28 mouse cellular contexts compared by ENCODE assay signal in the genomic region with DNA sequence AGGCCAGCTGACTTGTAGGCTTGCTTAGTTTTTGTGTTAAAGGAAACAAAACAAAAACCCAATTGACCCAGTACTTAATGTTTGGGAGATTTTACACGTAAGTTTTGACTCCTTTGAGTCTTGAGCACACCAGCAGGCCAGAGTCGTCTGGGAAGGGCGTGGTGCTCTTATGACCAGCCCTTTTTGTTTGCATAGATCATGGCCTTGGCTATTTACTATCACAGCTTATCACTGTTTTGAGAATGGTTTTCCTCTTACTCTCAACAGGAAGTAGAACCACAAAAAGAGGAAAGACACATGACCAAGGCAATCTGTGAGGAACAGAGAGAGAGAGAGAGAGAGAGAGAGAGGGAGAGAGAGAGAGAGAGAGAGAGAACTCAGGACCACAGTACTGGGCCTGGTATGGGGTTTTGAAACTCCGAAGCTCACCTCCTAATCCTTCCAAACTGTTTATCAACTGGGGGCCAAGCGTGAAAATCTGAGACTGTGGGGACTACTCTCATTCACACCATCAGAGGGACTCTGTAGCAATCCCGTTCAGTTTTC. TPM values are rescaled to one million over a fixed set of nuclear protein-coding genes. Genes with fewer than 3 reads are reported as not detected.
DNase-seq lines count a peak whose midpoint lies in the region; ATAC-seq and TF ChIP-seq lines count a peak whose summit lies in the region.
"Had no signal": no experiment of that assay in that cellular context is flagged by ENCODE, and none has a peak within 500 bp of the region (broad histone marks: within the 10 kb centered on the region; RNA-seq: fewer than 3 reads in every experiment).

No protein-coding gene starts in this region.

- DNase-seq in lung, postnatal 0 days (ENCODE audit: low spot score): peak; percentile 30
- DNase-seq in lung, adult 18-20 months: no peak
- DNase-seq in stomach, postnatal 0 days (ENCODE audit: low spot score): no peak
- DNase-seq in left cerebral cortex, adult 9 months (ENCODE audit: low spot score in 2 of 2): no peak
- DNase-seq in c-Kit-positive CD71-positive TER-119-positive erythroid progenitor cells, embryonic 14.5 days (ENCODE audit: low spot score): no peak
- DNase-seq: adrenal gland, postnatal 10 days; B cell, adult 2 months; cerebellum, adult 11-12 months; cerebellum, adult 9-10 months; cerebellum, postnatal 25 days; heart, adult 2 months had no signal

- no peak overlapping the region for H3K4me2 ChIP-seq in lung, postnatal 0 days (replicated peaks; ENCODE audit: low read depth, low read length)
- no peak overlapping the region for H3K4me2 ChIP-seq in intestine, embryonic 16.5 days (ENCODE audit: low read depth, low read length)
- H3K4me2 ChIP-seq in stomach, postnatal 0 days (replicated peaks; ENCODE audit: low read depth): no peak overlapping the region
- H3K4me2 ChIP-seq: embryonic facial prominence, embryonic 12.5 days; forebrain, embryonic 15.5 days; heart, embryonic 11.5 days; heart, embryonic 15.5 days; hindbrain, embryonic 15.5 days had no signal

- 52% methylated on average over 6 of the region's 6 CpGs for WGBS in lung, postnatal 0 days
- 65% methylated on average over 6 of the region's 6 CpGs for WGBS in intestine, embryonic 16.5 days
- 55% methylated on average over 6 of the region's 6 CpGs for WGBS in stomach, postnatal 0 days

- H3K27me3 ChIP-seq in lung, postnatal 0 days (replicated peaks; ENCODE audit: insufficient read depth, low read length): no peaks in the 10 kb centered on the region
- no peaks in the 10 kb centered on the region for H3K27me3 ChIP-seq in intestine, embryonic 16.5 days (replicated peaks; ENCODE audit: control insufficient read depth, insufficient read depth, low read length)
- H3K27me3 ChIP-seq in stomach, postnatal 0 days (ENCODE audit: control insufficient read depth, insufficient read depth, low read length): no peaks in the 10 kb centered on the region
- H3K27me3 ChIP-seq: embryonic facial prominence, embryonic 12.5 days; forebrain, embryonic 15.5 days; heart, embryonic 15.5 days; hindbrain, embryonic 15.5 days had no signal

- 0 out of 2 replicates have a peak, but pooled peaks have one; percentile 27 for TF ChIP-seq EP300 in lung, postnatal 0 days (IDR thresholded peaks at IDR 0.05)
- no peak for TF ChIP-seq EP300 in stomach, postnatal 0 days (optimal IDR thresholded peaks at IDR 0.05)

- no peak overlapping the region for H3K4me3 ChIP-seq in lung, postnatal 0 days (ENCODE audit: low read depth, low read length)
- H3K4me3 ChIP-seq in intestine, embryonic 16.5 days (ENCODE audit: low read length): no peak overlapping the region
- H3K4me3 ChIP-seq in stomach, postnatal 0 days (ENCODE audit: low read depth, low read length): no peak overlapping the region
- H3K4me3 ChIP-seq: embryonic facial prominence, embryonic 12.5 days; forebrain, embryonic 15.5 days; heart, adult 2 months; heart, embryonic 15.5 days; hindbrain, embryonic 15.5 days had no signal

- peaks cover 4% of the 10 kb centered on the region; the same call in 1 of the 2 replicates for H3K4me1 ChIP-seq in lung, postnatal 0 days (ENCODE audit: insufficient read depth, low read depth, low read length)
- H3K4me1 ChIP-seq in intestine, embryonic 16.5 days (ENCODE audit: control insufficient read depth, insufficient read depth, low read length): no peaks in the 10 kb centered on the region
- no peaks in the 10 kb centered on the region for H3K4me1 ChIP-seq in stomach, postnatal 0 days (replicated peaks; ENCODE audit: control insufficient read depth, insufficient read depth)
- H3K4me1 ChIP-seq: embryonic facial prominence, embryonic 12.5 days; forebrain, embryonic 15.5 days; hindbrain, embryonic 15.5 days had no signal

- no peak overlapping the region for H3K27ac ChIP-seq in lung, postnatal 0 days (ENCODE audit: low read length)
- no peak overlapping the region for H3K27ac ChIP-seq in intestine, embryonic 16.5 days (ENCODE audit: low read length)
- H3K27ac ChIP-seq in stomach, postnatal 0 days (replicated peaks): no peak overlapping the region
- H3K27ac ChIP-seq: embryonic facial prominence, embryonic 12.5 days; forebrain, embryonic 15.5 days; heart, adult 2 months; heart, embryonic 15.5 days; hindbrain, embryonic 15.5 days had no signal

- ATAC-seq in lung, postnatal 0 days: peak; percentile 47; the same call in 1 of the 2 replicates
- peak; percentile 35; the same call in 1 of the 2 replicates for ATAC-seq in granulocyte monocyte progenitor cell, adult 5-6 weeks (replicated peaks; ENCODE audit: poor library complexity, severe bottlenecking)
- peak; percentile 87 for ATAC-seq in intestine, embryonic 16.5 days
- ATAC-seq in stomach, postnatal 0 days (ENCODE audit: low FRiP score, low TSS enrichment): peak; percentile 80
- ATAC-seq: CD4-positive, CD25-positive, alpha-beta regulatory T cell, adult 4 months; forebrain, embryonic 15.5 days had no signal

- H3K9ac ChIP-seq in lung, postnatal 0 days (replicated peaks; ENCODE audit: low read depth): no peak overlapping the region
- H3K9ac ChIP-seq in intestine, embryonic 16.5 days (ENCODE audit: low read depth, low read length): no peak overlapping the region
- no peak overlapping the region for H3K9ac ChIP-seq in stomach, postnatal 0 days (ENCODE audit: low read length)
- H3K9ac ChIP-seq: embryonic facial prominence, embryonic 12.5 days; forebrain, embryonic 15.5 days; heart, embryonic 15.5 days; hindbrain, embryonic 15.5 days had no signal

- no peaks in the 10 kb centered on the region for H3K36me3 ChIP-seq in lung, postnatal 0 days (ENCODE audit: insufficient read depth, low read length)
- H3K36me3 ChIP-seq in intestine, embryonic 16.5 days (ENCODE audit: control insufficient read depth, insufficient read depth, low read length): no peaks in the 10 kb centered on the region
- no peaks in the 10 kb centered on the region for H3K36me3 ChIP-seq in stomach, postnatal 0 days (ENCODE audit: control insufficient read depth, insufficient read depth, low read length)
- H3K36me3 ChIP-seq: forebrain, embryonic 15.5 days; hindbrain, embryonic 15.5 days had no signal

- no peak for TF ChIP-seq CTCF in lung, postnatal 0 days (IDR thresholded peaks at IDR 0.05)
- no peak for TF ChIP-seq CTCF in stomach, postnatal 0 days (IDR thresholded peaks at IDR 0.05; ENCODE audit: low read depth)

- no peaks in the 10 kb centered on the region for H3K9me3 ChIP-seq in lung, postnatal 0 days (ENCODE audit: low read length)
- no peaks in the 10 kb centered on the region for H3K9me3 ChIP-seq in intestine, embryonic 16.5 days (ENCODE audit: control insufficient read depth, low read length)
- H3K9me3 ChIP-seq in stomach, postnatal 0 days (ENCODE audit: control insufficient read depth, low read length): no peaks in the 10 kb centered on the region
- H3K9me3 ChIP-seq: embryonic facial prominence, embryonic 12.5 days; forebrain, embryonic 15.5 days; G1E; heart, embryonic 15.5 days; hindbrain, embryonic 15.5 days had no signal

RNA-seq across cellular contexts. Expression of a gene that starts 10.8 kb away (rescaled TPM):
- 83.7 and 91.5 TPM in 2 replicates for polyA plus RNA-seq in lung, postnatal 0 days (2015; fragmentation: Nextera tagmentation; extraction: Ambion mirVana)
- 30.4 and 34.8 TPM in 2 replicates for total RNA-seq in granulocyte monocyte progenitor cell, adult 5-6 weeks (2014; fragmentation: Nextera tagmentation)
- 42.4 and 50.9 TPM in 2 replicates for total RNA-seq in granulocyte monocyte progenitor cell, adult 5-6 weeks (2017)
- 146 and 148 TPM in 2 replicates for polyA plus RNA-seq in intestine, embryonic 16.5 days (2015; fragmentation: Nextera tagmentation; extraction: Ambion mirVana)
- 54.6 and 59.1 TPM in 2 replicates for polyA plus RNA-seq in stomach, postnatal 0 days (2015; fragmentation: Nextera tagmentation; extraction: Ambion mirVana)

RNA-seq across cellular contexts. Expression of a gene that starts 10.8 kb away (rescaled TPM):
- polyA plus RNA-seq in lung, postnatal 0 days (2015; fragmentation: Nextera tagmentation; extraction: Ambion mirVana): not detected in 2 replicates
- not detected in 2 replicates for total RNA-seq in granulocyte monocyte progenitor cell, adult 5-6 weeks (2014; fragmentation: Nextera tagmentation)
- not detected in 2 replicates for total RNA-seq in granulocyte monocyte progenitor cell, adult 5-6 weeks (2017)
- polyA plus RNA-seq in intestine, embryonic 16.5 days (2015; fragmentation: Nextera tagmentation; extraction: Ambion mirVana): 54.2 and 64.9 TPM in 2 replicates
- not detected in 2 replicates for polyA plus RNA-seq in stomach, postnatal 0 days (2015; fragmentation: Nextera tagmentation; extraction: Ambion mirVana)
- total RNA-seq: adrenal gland, postnatal 10 days; adrenal gland, postnatal 4 days; gastrocnemius, adult 8-10 months; gastrocnemius, postnatal 4 days; heart, adult 2 months; heart, postnatal 25 days had no signal
- polyA plus RNA-seq: brain, embryonic 14.5 days; cortical plate, adult 2 months; embryonic facial prominence, embryonic 12.5 days; forebrain, embryonic 11.5 days; forebrain, embryonic 15.5 days; G1E; heart, adult 2 months; heart, embryonic 11.5 days; heart, embryonic 15.5 days; hindbrain, embryonic 11.5 days had no signal

RNA-seq across cellular contexts. Expression of a gene that starts 37.9 kb away (rescaled TPM):
- polyA plus RNA-seq in lung, postnatal 0 days (2015; fragmentation: Nextera tagmentation; extraction: Ambion mirVana): not detected in 2 replicates
- not detected in 2 replicates for total RNA-seq in granulocyte monocyte progenitor cell, adult 5-6 weeks (2014; fragmentation: Nextera tagmentation)
- total RNA-seq in granulocyte monocyte progenitor cell, adult 5-6 weeks (2017): not detected in 2 replicates
- 0.66 and 0.81 TPM in 2 replicates for polyA plus RNA-seq in intestine, embryonic 16.5 days (2015; fragmentation: Nextera tagmentation; extraction: Ambion mirVana)
- not detected in 2 replicates for polyA plus RNA-seq in stomach, postnatal 0 days (2015; fragmentation: Nextera tagmentation; extraction: Ambion mirVana)
- total RNA-seq: adrenal gland, postnatal 10 days; gastrocnemius, adult 8-10 months; gastrocnemius, postnatal 4 days; heart, adult 2 months; heart, postnatal 25 days had no signal
- polyA plus RNA-seq: CD4-positive, CD25-positive, alpha-beta regulatory T cell, adult 4 months; cortical plate, adult 2 months; embryonic facial prominence, embryonic 12.5 days; forebrain, embryonic 11.5 days; G1E; heart, adult 2 months; heart, embryonic 11.5 days; heart, embryonic 15.5 days; hindbrain, embryonic 11.5 days; hindbrain, embryonic 15.5 days had no signal

RNA-seq across cellular contexts. Expression of a gene that starts 53.3 kb away (rescaled TPM):
- not detected in 2 replicates for polyA plus RNA-seq in lung, postnatal 0 days (2015; fragmentation: Nextera tagmentation; extraction: Ambion mirVana)
- not detected in 2 replicates for total RNA-seq in granulocyte monocyte progenitor cell, adult 5-6 weeks (2014; fragmentation: Nextera tagmentation)
- not detected in 2 replicates for total RNA-seq in granulocyte monocyte progenitor cell, adult 5-6 weeks (2017)
- not detected in 2 replicates for polyA plus RNA-seq in intestine, embryonic 16.5 days (2015; fragmentation: Nextera tagmentation; extraction: Ambion mirVana)
- 0.18 TPM in 1 of 2 replicates, not detected in the other for polyA plus RNA-seq in stomach, postnatal 0 days (2015; fragmentation: Nextera tagmentation; extraction: Ambion mirVana)
- total RNA-seq: adrenal gland, postnatal 10 days; adrenal gland, postnatal 4 days; G1E; gastrocnemius, adult 8-10 months; gastrocnemius, postnatal 4 days; heart, adult 2 months; heart, postnatal 25 days had no signal
- polyA plus RNA-seq: brain, embryonic 14.5 days; CD4-positive, CD25-positive, alpha-beta regulatory T cell, adult 4 months; cortical plate, adult 2 months; embryonic facial prominence, embryonic 12.5 days; forebrain, embryonic 11.5 days; forebrain, embryonic 15.5 days; G1E; heart, adult 2 months; heart, embryonic 11.5 days; heart, embryonic 15.5 days; hindbrain, embryonic 11.5 days; hindbrain, embryonic 15.5 days had no signal

Comparison
In these comparisons a context has a peak if more than half of its experiments do, and no peak if none do; other contexts are left out.
1. ATAC-seq: peak in every context shown above with its lines; median percentile 87 in intestine, embryonic 16.5 days; 80 in stomach, postnatal 0 days; 47 in lung, postnatal 0 days; 35 in granulocyte monocyte progenitor cell, adult 5-6 weeks.
2. RNA of a gene that starts 10.8 kb away (polyA plus RNA-seq): 54.2 to 64.9 TPM in intestine, embryonic 16.5 days; not detected in lung, postnatal 0 days and not detected in stomach, postnatal 0 days; every median in the first group is over 10 times any median in the second.